Mouse (Mus musculus): Measurements from ENCODE around the gene Gadl1.

Gene Gadl1

GRCm38 (mm10) chr9:116122969-116123589, 213.8 kb downstream of the Gadl1 start:
- no peak for DNase-seq (ENCODE audit: low read depth in 1 of 2, low spot score in 2 of 2)
